Mouse (Mus musculus) C2C12 (cell line): ENCODE measurements around the gene Capns1. TPM values are rescaled to one million over a fixed set of nuclear protein-coding genes. Genes with fewer than 3 reads are reported as not detected.
A peak's percentile ranks its signal among the peaks of the same experiment; 100 is the strongest.

ENCODE experiments used
- H3K27me3 ChIP-seq: one replicate; pipeline ENCODE4 v1.6.1; 2011; ENCODE audit not compliant: control insufficient read depth, insufficient read depth, insufficient read length
- H3K36me3 ChIP-seq: one replicate; pipeline ENCODE4 v1.6.1; 2011; ENCODE audit not compliant: control insufficient read depth, insufficient read depth
- H3K4me3 ChIP-seq: one replicate; pipeline ENCODE4 v1.5.1; 2011; ENCODE audit warnings: mild to moderate bottlenecking, control low read depth; ENCODE audit not compliant: poor library complexity, insufficient read depth, severe bottlenecking
- H3K79me2 ChIP-seq: one replicate; pipeline ENCODE4 v1.6.1; 2011; ENCODE audit not compliant: control insufficient read depth, insufficient read depth
- H3K79me3 ChIP-seq: one replicate; pipeline ENCODE4 v1.6.1; 2011; ENCODE audit warnings: low read depth, control low read depth
- H3ac ChIP-seq: one replicate; pipeline ENCODE3; 2011; ENCODE audit warnings: low read depth; ENCODE audit not compliant: control insufficient read depth, insufficient read length
- CEBPB ChIP-seq: IDR thresholded peaks from one replicate; pipeline ENCODE4 v1.6.1; 2011; ENCODE audit warnings: low read depth, mild to moderate bottlenecking, control low read depth, moderate library complexity
- CTCF ChIP-seq: IDR thresholded peaks from one replicate; pipeline ENCODE4 v1.5.1; 2011; ENCODE audit not compliant: control insufficient read depth, insufficient read depth, insufficient read length
- FOSL1 ChIP-seq: IDR thresholded peaks from one replicate; pipeline ENCODE4 v1.8.0; 2011; ENCODE audit warnings: mild to moderate bottlenecking, low read length; ENCODE audit not compliant: poor library complexity, insufficient read depth, severe bottlenecking
- MAX ChIP-seq: IDR thresholded peaks from one replicate; pipeline ENCODE4 v1.6.1; 2011; ENCODE audit warnings: mild to moderate bottlenecking, control low read depth
- MYOD1 ChIP-seq: IDR thresholded peaks from one replicate; pipeline ENCODE4 v1.6.1; 2011; ENCODE audit warnings: low read depth; ENCODE audit not compliant: control insufficient read depth, insufficient read length
- MYOG ChIP-seq: IDR thresholded peaks from one replicate; pipeline ENCODE4 v1.6.1; 2011; ENCODE audit not compliant: control insufficient read depth, insufficient read length; ENCODE audit errors: extremely low read depth
- USF1 ChIP-seq: IDR thresholded peaks from one replicate; pipeline ENCODE4 v1.6.1; 2011; ENCODE audit warnings: low read depth, mild to moderate bottlenecking, control low read depth, moderate library complexity
- polyA plus RNA-seq: library from polyadenylated mRNA; unstranded; fragments of >200 nt; fragmentation: generic; extraction: Trizol; gene quantifications from one replicate; pipeline ENCODE4 v1.2.1, GENCODE M21; 2012; ENCODE audit warnings: missing spikeins

Gene Capns1
- polyA plus RNA-seq, 1 experiment: 588 TPM

DNA sequence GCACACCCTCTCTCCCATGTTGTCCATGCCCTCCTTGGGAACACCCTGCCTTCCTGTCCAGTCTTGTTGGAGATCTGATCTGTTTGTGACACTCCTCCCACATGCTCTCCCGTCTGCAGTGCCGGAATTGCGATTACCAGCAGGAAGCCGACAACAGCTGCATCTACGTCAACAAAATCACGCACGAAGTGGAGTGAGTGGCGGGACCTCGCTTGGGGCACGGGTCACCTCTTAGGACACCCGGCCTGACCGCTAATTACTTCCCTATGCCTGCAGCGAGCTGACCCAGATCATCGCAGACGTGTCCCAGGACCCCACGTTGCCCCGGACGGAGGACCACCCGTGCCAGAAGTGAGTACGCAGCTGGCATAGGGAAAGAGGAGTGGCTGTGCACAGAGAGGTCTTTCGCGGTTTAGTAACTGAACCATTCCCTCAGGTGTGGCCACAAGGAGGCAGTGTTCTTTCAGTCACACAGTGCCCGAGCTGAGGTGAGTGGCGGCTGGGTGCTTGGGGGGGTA is 34.1 kb upstream of the Capns1 start:
- peaks cover 13% of the 10 kb centered on the region for H3K79me2 ChIP-seq
- peaks cover 9% of the 10 kb centered on the region for H3K36me3 ChIP-seq

DNA sequence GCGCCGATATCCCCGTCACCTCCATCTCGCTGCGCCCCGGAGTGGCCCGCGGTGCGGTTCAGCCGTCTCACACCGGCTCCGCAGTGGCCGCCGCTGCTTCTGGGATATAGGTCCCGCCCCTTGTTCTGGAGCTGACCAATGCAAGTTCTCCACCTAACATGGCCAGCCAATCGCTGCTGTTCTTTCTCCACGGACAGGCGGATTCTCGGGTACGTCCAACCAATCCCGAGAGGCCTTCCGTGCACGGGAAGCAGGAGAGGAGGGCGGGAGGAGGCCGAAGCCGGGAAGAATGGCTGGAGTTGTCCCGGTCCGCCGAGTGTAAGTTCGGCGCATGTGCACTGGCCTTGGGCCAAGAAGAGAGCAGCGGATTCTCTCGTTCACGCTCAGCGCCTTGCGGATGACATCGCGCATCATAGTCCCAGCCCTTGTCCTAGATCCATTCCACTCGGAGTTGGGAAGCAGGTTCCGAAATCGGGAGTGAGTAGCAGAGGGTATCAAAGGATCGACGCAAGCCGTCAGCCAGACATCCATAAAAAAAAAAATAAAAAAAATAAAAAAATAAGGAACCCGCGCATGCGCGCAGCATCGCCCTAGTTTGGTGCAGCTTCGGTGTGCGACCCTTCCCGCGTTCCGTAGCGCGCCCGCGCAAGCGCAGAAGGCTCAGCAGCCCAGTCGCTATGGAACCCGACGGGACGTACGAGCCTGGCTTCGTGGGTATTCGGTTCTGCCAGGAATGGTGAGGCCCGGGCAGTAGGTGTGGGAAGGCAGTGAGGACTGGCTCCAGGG is 33.3 kb upstream of the Capns1 start, which contains the start of the genes Polr2i and Tbcb:
Polr2i (plus strand) TSS at position 280 of the 786 bp plus-strand sequence.
Tbcb (minus strand) TSS at position 604 of the 786 bp plus-strand sequence.
- H3K4me3 ChIP-seq: peak within 1 kb of the TSS; percentile 64
- peaks cover 13% of the 10 kb centered on the region for H3K79me2 ChIP-seq
- peaks cover 6% of the 10 kb centered on the region for H3K79me3 ChIP-seq
- peak within 1 kb of the TSS; percentile 87 for H3ac ChIP-seq
- TF ChIP-seq FOSL1 (no peak), CTCF (no peak), USF1 (no peak), MAX (peak; percentile 40), CEBPB (no peak), MYOD1 (no peak)
- H3K36me3 ChIP-seq: peaks cover 16% of the 10 kb centered on the region
- H3K27me3 ChIP-seq: no peaks in the 10 kb centered on the region

More for the DNA sequence above, 34.1 kb upstream of the Capns1 start:
- TF ChIP-seq MAX (no peak), CTCF (peak; percentile 35), USF1 (no peak), MYOG (no peak), CEBPB (no peak), FOSL1 (no peak), MYOD1 (no peak)
- Histone ChIP-seq H3K4me3 (peak overlapping the region; percentile 64), H3ac (peak overlapping the region; percentile 58), H3K79me3 (peaks cover 6% of the 10 kb centered on the region), H3K27me3 (no peaks in the 10 kb centered on the region)

DNA sequence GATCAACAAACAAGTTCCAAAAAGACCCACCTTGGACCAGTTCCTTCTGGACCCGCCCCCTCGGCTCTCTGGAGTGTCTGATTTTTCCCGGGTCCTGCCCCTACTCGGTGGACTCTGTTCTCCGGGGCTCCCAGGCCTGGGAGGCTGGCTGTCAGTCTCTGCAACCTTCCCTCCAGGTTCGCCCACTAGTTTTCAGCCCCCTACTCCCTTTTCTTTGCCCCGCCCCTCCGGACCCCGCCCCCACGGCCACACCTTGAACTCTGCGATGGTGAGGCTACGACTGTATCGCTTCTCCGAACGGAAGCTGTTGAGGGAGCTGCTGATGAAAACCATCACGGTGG is 32.7 kb upstream of the Capns1 start:
- Histone ChIP-seq H3K4me3 (peak overlapping the region; percentile 55), H3K79me2 (peaks cover 13% of the 10 kb centered on the region), H3K36me3 (peaks cover 21% of the 10 kb centered on the region), H3K79me3 (peaks cover 6% of the 10 kb centered on the region), H3ac (peak overlapping the region; percentile 87), H3K27me3 (no peaks in the 10 kb centered on the region)
- TF ChIP-seq CEBPB: no peak
- TF ChIP-seq USF1: no peak
- TF ChIP-seq MAX: no peak

DNA sequence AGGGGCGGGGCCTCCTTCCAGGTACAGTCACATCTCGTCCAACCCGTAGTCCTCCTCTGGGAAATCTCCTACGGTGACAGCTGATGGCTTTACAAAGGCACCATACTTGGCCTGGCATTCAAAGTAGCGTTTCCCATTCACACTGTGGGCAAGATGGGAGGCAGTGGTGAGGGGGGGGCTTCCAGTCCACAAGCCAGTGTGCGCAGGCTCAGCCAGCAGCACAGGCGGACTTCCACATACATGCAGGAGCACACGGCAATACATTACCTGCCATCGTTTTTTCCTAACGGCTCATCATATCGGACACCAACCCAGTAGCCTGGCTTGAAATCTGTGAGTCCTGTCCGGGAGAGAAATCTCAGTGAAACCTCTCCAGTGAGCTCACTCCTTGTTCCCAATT is 25.6 kb upstream of the Capns1 start:
- TF ChIP-seq MAX (no peak), CTCF (no peak), USF1 (no peak), FOSL1 (no peak), CEBPB (no peak), MYOG (no peak), MYOD1 (no peak)
- Histone ChIP-seq H3ac (no peak overlapping the region), H3K4me3 (no peak overlapping the region), H3K79me3 (no peaks in the 10 kb centered on the region), H3K79me2 (no peaks in the 10 kb centered on the region), H3K27me3 (no peaks in the 10 kb centered on the region), H3K36me3 (peaks cover 18% of the 10 kb centered on the region)

DNA sequence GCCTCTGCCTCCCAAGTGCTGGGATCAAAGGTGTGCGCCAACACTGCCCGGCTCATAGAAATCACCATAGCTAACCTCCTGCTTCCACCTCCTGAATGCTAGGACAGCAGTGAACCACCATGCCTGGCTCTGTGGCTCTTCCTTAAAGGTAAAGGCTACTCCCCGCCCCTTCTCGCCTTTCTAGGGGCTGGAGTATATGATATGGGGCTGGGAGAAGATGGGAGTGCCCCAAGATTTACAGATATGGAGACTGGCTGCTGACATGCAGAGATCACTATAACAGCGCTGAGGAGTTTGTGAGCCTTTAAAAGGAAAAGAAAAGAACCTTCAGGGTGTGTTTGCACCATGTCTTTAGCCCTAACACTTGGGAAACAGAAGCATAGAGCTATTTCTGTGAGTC is 23.6 kb upstream of the Capns1 start:
- no peaks in the 10 kb centered on the region for H3K79me3 ChIP-seq
- no peaks in the 10 kb centered on the region for H3K27me3 ChIP-seq
- no peak for TF ChIP-seq CTCF
- TF ChIP-seq FOSL1: no peak
- TF ChIP-seq CEBPB: no peak
- no peak for TF ChIP-seq MYOG
- no peak for TF ChIP-seq USF1
- TF ChIP-seq MAX: no peak
- no peak for TF ChIP-seq MYOD1
- H3K79me2 ChIP-seq: no peaks in the 10 kb centered on the region
- H3K4me3 ChIP-seq: no peak overlapping the region
- no peak overlapping the region for H3ac ChIP-seq
- H3K36me3 ChIP-seq: peaks cover 15% of the 10 kb centered on the region

DNA sequence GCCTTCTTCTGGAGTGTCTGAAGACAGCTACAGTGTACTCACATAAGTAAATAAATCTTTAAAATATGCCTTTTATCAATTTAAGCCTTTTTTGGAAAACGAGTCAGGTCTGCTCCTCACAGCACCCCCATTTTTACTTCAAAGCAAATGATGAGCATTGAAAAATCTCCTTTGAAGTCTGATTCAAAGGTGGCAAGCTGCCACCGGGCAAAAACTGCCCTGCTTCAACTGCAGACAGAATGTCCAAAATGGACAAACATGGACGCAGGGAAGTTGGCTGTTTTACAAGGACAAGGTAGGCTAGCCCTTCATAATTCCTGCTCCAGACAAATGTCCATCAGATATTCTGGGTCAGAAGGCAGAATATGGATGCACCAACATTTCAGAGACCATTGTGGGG is 22.8 kb upstream of the Capns1 start:
- no peaks in the 10 kb centered on the region for H3K79me3 ChIP-seq
- no peak overlapping the region for H3ac ChIP-seq
- no peak for TF ChIP-seq MAX
- no peak for TF ChIP-seq MYOG
- no peak for TF ChIP-seq MYOD1
- no peak for TF ChIP-seq FOSL1
- no peak for TF ChIP-seq CEBPB
- no peak for TF ChIP-seq USF1
- no peak for TF ChIP-seq CTCF

More for the DNA sequence above, 22.8 kb upstream of the Capns1 start:
- no peaks in the 10 kb centered on the region for H3K27me3 ChIP-seq
- H3K36me3 ChIP-seq: peaks cover 7% of the 10 kb centered on the region
- no peak overlapping the region for H3K4me3 ChIP-seq
- H3K79me2 ChIP-seq: no peaks in the 10 kb centered on the region
